Mouse (Mus musculus) liver, embryonic 14.5 days (tissue): ENCODE measurements at regions not wholly inside any gene's neighbourhood (a gene's known extent, or its start where the extent isn't known, plus 50 kb on each side); places are given as distances from the start of the nearest gene placed in this dataset.

Experiments
- ATAC-seq: fragments of 200-750 bp; cut with Nextera tagmentation; 2 replicates; pipeline ENCODE4 v1.8.0; 2017; ENCODE audit warnings: moderate number of reproducible peaks, mild to moderate bottlenecking, moderate library complexity; ENCODE audit not compliant: insufficient read depth
- DNase-seq, 3 experiments: peaks; one replicate each; pipeline ENCODE4 v3.0.0-alpha.2; 2012 to 2013; ENCODE audit warnings: low read depth in 3 of 3, low spot score in 3 of 3
- H3K27ac ChIP-seq: fragments of 300-500 bp; sonication (generic); 2 replicates; pipeline ENCODE4 v1.5.1; 2014; ENCODE audit warnings: moderate library complexity, mild to moderate bottlenecking, control low read depth, inconsistent platforms
- H3K27me3 ChIP-seq: fragments of 300-500 bp; sonication (generic); 2 replicates; pipeline ENCODE4 v1.6.1; 2014; ENCODE audit warnings: mild to moderate bottlenecking, low read length, moderate library complexity; ENCODE audit not compliant: control insufficient read depth, insufficient read depth
- H3K36me3 ChIP-seq: fragments of 300-500 bp; sonication (generic); replicated peaks from 2 replicates; pipeline ENCODE4 v1.6.1; 2014; ENCODE audit warnings: low read depth; ENCODE audit not compliant: control insufficient read depth, insufficient read depth
- H3K4me1 ChIP-seq, 2 experiments: fragments of 200-500 bp in 1 of 2; fragments of 300-500 bp in 1 of 2; sonication (generic) in 1 of 2; replicated peaks; 2 replicates each; pipeline ENCODE4 v1.6.1; 2012 to 2014; ENCODE audit warnings: antibody characterized with exemption in 1 of 2, inconsistent platforms in 1 of 2, low read length in 1 of 2; ENCODE audit not compliant: control insufficient read depth in 2 of 2, insufficient read depth in 2 of 2
- H3K4me2 ChIP-seq: fragments of 300-500 bp; sonication (generic); 2 replicates; pipeline ENCODE4 v1.6.1; 2014; ENCODE audit warnings: low read depth, mild to moderate bottlenecking, control low read depth, moderate library complexity
- H3K4me3 ChIP-seq, 2 experiments: fragments of 200-500 bp in 1 of 2; fragments of 300-500 bp in 1 of 2; sonication (generic) in 1 of 2; 2 replicates each; pipeline ENCODE4 v1.5.1; 2012 to 2014; ENCODE audit warnings: low read depth in 2 of 2, low read length in 2 of 2, mild to moderate bottlenecking in 2 of 2, control low read depth in 1 of 2, inconsistent platforms in 1 of 2, moderate library complexity in 1 of 2; ENCODE audit not compliant: insufficient read depth in 1 of 2
- H3K9ac ChIP-seq: fragments of 300-500 bp; sonication (generic); replicated peaks from 2 replicates; pipeline ENCODE4 v1.6.1; 2014; ENCODE audit warnings: mild to moderate bottlenecking, control low read depth, moderate library complexity
- H3K9me3 ChIP-seq: fragments of 300-500 bp; sonication (generic); 2 replicates; pipeline ENCODE4 v1.6.1; 2016; ENCODE audit warnings: low read length, mixed read lengths; ENCODE audit not compliant: control insufficient read depth
- CTCF ChIP-seq: IDR thresholded peaks from 2 replicates; pipeline ENCODE4 v1.5.1; 2016; ENCODE audit warnings: antibody characterized with exemption, low read depth, control low read depth
- EP300 ChIP-seq: IDR thresholded peaks from 2 replicates; pipeline ENCODE4 v1.6.1; 2016; ENCODE audit warnings: antibody characterized with exemption, low read depth
- WGBS: fragments of 180-500 bp; shearing (Covaris S2); extraction: QIAGEN DNeasy Blood & Tissue Kit; methylation state at CpG from one replicate; pipeline ENCODE4 v1.1.7; 2014; ENCODE audit not compliant: insufficient replicate concordance; 5-methylcytosine and 5-hydroxymethylcytosine counted together

- Histone ChIP-seq H3K4me3 (no peak overlapping the region), H3K27ac (no peak overlapping the region), H3K9me3 (no peaks in the 10 kb centered on the region), H3K36me3 (no peaks in the 10 kb centered on the region), H3K27me3 (no peaks in the 10 kb centered on the region), H3K4me1 (no peaks in the 10 kb centered on the region), H3K4me2 (no peak overlapping the region), H3K9ac (no peak overlapping the region)
- TF ChIP-seq EP300 = no peak
- TF ChIP-seq CTCF = no peak
- ATAC-seq (no peak), DNase-seq (no peak)
- WGBS = 59% methylated on average over 5 of the region's 5 CpGs
These were observed 437.5 kb upstream of the Tenm3 start for GRCm38 (mm10) chr8:49281254-49281653.

- no peak for DNase-seq
- Histone ChIP-seq H3K9ac (no peak overlapping the region), H3K4me2 (no peak overlapping the region), H3K4me3 (no peak overlapping the region), H3K36me3 (no peaks in the 10 kb centered on the region), H3K4me1 (no peaks in the 10 kb centered on the region), H3K27ac (no peak overlapping the region), H3K9me3 (no peaks in the 10 kb centered on the region), H3K27me3 (no peaks in the 10 kb centered on the region)
- no peak for ATAC-seq
- 64% methylated on average over 4 of the region's 4 CpGs for WGBS
- TF ChIP-seq EP300 = no peak
- TF ChIP-seq CTCF = no peak
These were observed 430.3 kb upstream of the Tenm3 start for GRCm38 (mm10) chr8:49274031-49274430.

DNA sequence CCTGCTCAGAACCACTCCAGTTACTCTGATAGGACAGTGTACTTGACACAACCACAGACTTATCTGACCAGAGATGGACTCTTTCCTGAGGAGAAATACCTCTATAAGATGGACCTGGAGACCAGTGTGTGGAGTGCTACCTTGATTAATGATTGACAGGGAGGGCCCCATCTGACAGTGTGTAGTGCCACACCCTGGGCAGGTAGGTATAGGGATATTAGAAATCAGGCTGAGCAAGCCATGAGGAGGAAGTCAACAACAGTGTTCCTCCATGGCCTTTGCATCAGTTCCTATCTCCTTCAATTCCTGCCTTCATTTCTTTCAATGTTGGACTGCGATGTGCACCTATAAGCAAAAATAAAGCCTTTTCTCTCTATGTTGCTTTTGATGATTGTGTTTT, 429.4 kb upstream of the Tenm3 start:
- 77% methylated on average over 1 of the region's 1 CpGs for WGBS
- no peaks in the 10 kb centered on the region for H3K4me1 ChIP-seq
- DNase-seq (no peak), ATAC-seq (no peak)
- no peak for TF ChIP-seq EP300
- no peak for TF ChIP-seq CTCF
- H3K9me3 ChIP-seq = no peaks in the 10 kb centered on the region
- no peak overlapping the region for H3K4me3 ChIP-seq
- no peak overlapping the region for H3K9ac ChIP-seq
- no peaks in the 10 kb centered on the region for H3K36me3 ChIP-seq
- no peaks in the 10 kb centered on the region for H3K27me3 ChIP-seq
- H3K4me2 ChIP-seq = no peak overlapping the region
- no peak overlapping the region for H3K27ac ChIP-seq

DNA sequence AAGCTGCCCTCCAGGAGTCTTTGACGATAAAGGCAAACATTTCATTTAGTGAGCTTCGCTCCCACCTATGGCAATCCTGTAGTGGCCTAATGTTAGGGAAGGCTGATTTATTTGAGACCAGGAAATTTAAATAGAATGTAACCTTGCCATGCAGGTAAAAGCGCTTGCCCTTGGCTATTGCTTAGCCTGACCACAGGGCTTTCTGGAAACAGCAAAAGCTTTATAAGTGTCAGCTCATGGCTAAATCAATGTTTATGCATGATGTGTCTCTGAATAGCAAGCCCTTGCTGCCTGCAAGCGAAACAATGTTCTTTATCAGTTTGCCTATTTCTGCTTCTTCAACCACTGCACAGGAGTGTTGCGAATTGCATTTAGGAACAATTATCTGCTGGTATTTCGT, 419.7 kb upstream of the Tenm3 start:
- no peak overlapping the region for H3K9ac ChIP-seq
- no peak overlapping the region for H3K4me3 ChIP-seq
- no peaks in the 10 kb centered on the region for H3K9me3 ChIP-seq
- H3K4me2 ChIP-seq = no peak overlapping the region
- WGBS = 60% methylated on average over 6 of the region's 6 CpGs
- TF ChIP-seq EP300 (no peak), CTCF (no peak)
- H3K4me1 ChIP-seq = no peaks in the 10 kb centered on the region
- no peaks in the 10 kb centered on the region for H3K36me3 ChIP-seq
- H3K27me3 ChIP-seq = no peaks in the 10 kb centered on the region
- no peak overlapping the region for H3K27ac ChIP-seq
- no peak for DNase-seq
- no peak for ATAC-seq

GRCm38 (mm10) chr8:49262797-49263196, 419.0 kb upstream of the Tenm3 start:
- Histone ChIP-seq H3K27me3 (no peaks in the 10 kb centered on the region), H3K4me2 (no peak overlapping the region), H3K9me3 (no peaks in the 10 kb centered on the region), H3K4me1 (no peaks in the 10 kb centered on the region), H3K9ac (no peak overlapping the region), H3K36me3 (no peaks in the 10 kb centered on the region), H3K4me3 (no peak overlapping the region), H3K27ac (no peak overlapping the region)
- WGBS = 44% methylated on average over 3 of the region's 3 CpGs
- DNase-seq (no peak), ATAC-seq (no peak)
- TF ChIP-seq CTCF (no peak), EP300 (no peak)

DNA sequence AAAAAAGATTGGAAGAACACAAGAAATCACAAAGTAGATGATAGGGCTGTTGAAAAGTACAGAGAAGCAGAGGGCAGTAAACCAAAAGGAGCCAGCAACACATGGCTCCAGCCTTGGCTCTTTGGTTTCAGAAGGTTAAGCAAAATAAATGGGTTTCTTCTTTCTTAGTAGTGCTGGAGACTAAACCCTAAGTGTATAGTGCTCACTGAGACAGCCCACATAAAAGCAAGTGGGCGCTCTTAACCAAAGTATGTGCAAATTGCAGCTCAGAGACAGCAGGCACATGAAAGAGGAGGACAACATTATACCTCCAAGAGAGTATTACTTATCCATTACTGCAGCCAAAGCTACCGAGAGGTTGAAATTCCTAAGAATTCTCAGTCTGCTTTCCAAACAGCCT, 412.2 kb upstream of the Tenm3 start:
- Histone ChIP-seq H3K27me3 (no peaks in the 10 kb centered on the region), H3K4me1 (no peaks in the 10 kb centered on the region), H3K4me3 (no peak overlapping the region), H3K36me3 (no peaks in the 10 kb centered on the region), H3K9ac (no peak overlapping the region), H3K9me3 (no peaks in the 10 kb centered on the region), H3K4me2 (no peak overlapping the region), H3K27ac (no peak overlapping the region)
- no peak for TF ChIP-seq CTCF
- no peak for TF ChIP-seq EP300
- 56% methylated on average over 2 of the region's 2 CpGs for WGBS
- ATAC-seq = no peak
- no peak for DNase-seq
